Mouse (Mus musculus): Measurements from ENCODE around the gene Itga3. TPM values are rescaled to one million over a fixed set of nuclear protein-coding genes. Genes with fewer than 3 reads are reported as not detected.

The Itga3 gene
- polyA plus RNA-seq, 1 experiment = not detected

DNA sequence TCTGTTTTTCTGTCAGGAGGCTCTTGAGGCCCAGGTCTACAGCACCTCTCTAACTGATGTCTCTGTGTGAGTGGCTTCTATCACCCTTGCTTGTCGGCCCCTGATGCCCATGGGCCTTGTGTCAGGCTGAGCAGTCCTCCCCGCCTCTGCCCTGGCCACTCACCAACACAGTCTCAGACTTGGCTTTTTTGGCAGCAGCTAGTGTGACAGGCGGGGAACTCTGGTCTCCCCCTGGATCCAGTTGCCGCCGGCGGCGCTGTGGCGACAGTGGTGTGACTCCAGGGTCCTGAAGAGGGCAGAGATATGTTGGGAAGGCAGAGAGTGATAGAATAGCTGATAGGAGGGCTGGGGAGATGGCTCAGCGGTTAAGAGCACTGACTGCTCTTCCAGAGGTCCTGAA is 23.5 kb downstream of the Itga3 start:
- no peak for TF ChIP-seq GATA1 (IDR thresholded peaks at IDR 0.05; ENCODE audit: low read length)

- TF ChIP-seq GATA1 (IDR thresholded peaks at IDR 0.05; ENCODE audit: low read length) = no peak
Measured at GRCm38 (mm10) chr11:95046980-95047680, 29.5 kb downstream of the Itga3 start.

DNA sequence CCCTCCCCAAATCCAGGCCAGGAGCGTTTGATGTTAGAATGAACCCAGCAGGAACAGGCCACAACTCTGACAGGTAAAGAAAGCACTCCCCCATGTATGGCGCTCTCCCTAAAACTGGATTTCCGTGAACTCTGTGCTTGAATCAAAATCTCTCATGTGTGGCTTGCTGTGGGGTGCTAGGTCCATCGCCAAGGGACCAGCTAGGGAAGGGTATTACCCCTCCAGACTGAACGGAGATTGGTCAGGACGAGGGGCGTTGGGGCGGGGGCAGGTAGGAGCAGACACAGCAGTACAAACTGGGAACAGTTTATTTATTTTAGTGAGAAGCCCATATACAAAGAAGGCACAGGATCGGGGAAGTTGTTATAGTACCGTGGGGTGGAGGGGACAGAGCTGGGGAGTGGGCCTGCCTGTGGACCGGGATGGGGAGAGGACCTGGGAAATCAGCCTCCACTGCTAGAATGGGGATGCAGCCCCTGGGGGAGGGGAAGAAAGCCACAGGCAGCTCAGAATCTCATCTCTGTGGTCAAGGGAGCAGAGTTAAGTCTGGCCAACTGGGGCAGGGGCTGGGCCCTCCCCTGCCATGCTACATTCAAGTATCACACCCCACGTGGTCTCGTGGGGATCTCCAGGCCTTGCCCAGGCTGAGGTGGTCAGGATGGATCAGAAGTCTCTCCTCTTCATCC is 32.3 kb downstream of the Itga3 start:
- TF ChIP-seq GATA1 (IDR thresholded peaks at IDR 0.05; ENCODE audit: low read length) = no peak

DNA sequence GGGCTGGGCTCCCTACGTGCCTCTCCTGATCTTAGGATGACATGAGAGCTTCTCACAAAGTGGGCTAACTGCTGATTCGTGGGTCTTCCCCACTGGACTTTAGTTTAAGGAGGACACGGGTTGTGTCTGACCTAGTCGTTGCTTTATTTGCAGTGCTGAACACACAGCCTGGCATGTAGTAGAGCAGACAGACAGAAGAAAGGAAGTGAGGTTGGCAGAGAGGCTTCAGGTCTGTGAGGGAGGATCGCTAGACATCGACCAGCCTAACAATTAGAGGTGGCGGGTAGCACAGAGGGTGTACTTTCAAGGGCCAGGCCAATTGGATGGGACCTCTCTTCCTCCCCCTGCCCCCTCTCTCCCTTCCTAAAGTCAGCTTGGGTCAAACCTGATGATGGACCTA is 33.0 kb downstream of the Itga3 start:
- no peak for TF ChIP-seq GATA1 (IDR thresholded peaks at IDR 0.05; ENCODE audit: low read length)

GRCm38 (mm10) chr11:95043060-95043459 is 33.5 kb downstream of the Itga3 start:
- no peak for TF ChIP-seq GATA1 (IDR thresholded peaks at IDR 0.05; ENCODE audit: low read length)

- TF ChIP-seq GATA1 (IDR thresholded peaks at IDR 0.05; ENCODE audit: low read length) = no peak
Measured at GRCm38 (mm10) chr11:95042096-95042495, 34.5 kb downstream of the Itga3 start.

DNA sequence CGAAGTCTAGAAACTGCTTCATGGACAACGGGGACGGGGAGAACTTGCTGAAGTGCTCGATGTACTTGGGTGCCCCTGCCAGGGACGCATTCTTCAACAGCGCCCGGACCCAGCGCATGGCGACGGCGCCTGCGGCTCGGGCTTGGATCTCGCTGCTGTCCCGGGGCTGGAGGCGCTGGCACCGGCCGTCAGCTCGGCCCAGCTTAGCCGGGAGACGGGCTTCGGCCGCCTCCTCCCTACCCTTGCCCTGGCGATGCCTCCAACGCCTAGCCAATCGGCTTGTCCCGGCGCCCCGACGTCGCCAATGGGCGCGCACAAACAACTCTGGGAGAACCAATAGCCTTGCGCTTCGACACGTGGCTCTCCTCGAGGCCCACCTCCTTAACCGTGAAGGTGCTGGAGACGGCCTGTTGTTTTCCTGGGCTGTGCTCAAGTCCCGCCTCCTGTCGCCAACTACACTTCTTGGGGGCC is 35.4 kb downstream of the Itga3 start, which contains the start of gene Pdk2:
Gene Pdk2, minus strand, starts transcription at position 216 of the 471 bp plus-strand sequence.
- no peak for TF ChIP-seq GATA1 (IDR thresholded peaks at IDR 0.05; ENCODE audit: low read length)

- TF ChIP-seq GATA1 (IDR thresholded peaks at IDR 0.05; ENCODE audit: low read length) = no peak
Measured at GRCm38 (mm10) chr11:95040491-95041138, 36.0 kb downstream of the Itga3 start.

- no peak for TF ChIP-seq GATA1 (IDR thresholded peaks at IDR 0.05; ENCODE audit: low read length)
Measured at GRCm38 (mm10) chr11:95039766-95040165, 36.8 kb downstream of the Itga3 start.

- TF ChIP-seq GATA1 (IDR thresholded peaks at IDR 0.05; ENCODE audit: low read length) = no peak
Measured at GRCm38 (mm10) chr11:95038818-95039655, 37.6 kb downstream of the Itga3 start.

DNA sequence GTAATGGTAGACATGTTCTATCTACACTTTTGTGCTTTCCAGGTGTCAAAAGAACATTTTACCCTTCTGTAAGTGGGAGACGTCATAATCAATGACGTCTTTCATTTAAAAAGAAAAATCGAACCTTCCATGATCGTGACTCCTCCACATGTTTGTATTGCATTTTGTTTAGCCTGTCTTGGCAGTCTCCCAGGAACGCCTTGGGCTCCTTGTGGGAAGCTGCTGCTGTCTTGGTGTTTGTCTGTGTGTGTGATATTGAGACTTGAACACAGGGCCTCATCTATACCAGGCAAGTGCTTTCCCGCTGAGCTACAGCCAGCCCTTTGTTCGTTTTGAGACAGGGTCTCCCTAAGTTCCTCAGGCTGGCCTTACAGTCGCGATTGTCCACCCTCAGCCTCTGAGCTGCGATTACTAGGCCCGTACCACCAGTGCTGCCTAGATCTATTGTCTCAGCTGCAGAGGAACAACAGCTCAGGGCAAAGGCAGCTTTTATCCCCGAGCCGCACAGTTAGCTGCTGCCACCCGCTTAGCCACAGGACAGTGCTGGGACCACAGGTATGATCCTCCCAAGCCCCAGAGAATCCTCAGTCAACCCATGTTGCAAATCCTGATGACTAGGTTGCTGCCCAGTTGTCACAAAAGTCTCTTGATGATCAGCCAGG is 38.3 kb downstream of the Itga3 start:
- no peak for TF ChIP-seq GATA1 (IDR thresholded peaks at IDR 0.05; ENCODE audit: low read length)

GRCm38 (mm10) chr11:95037306-95037705 is 39.3 kb downstream of the Itga3 start:
- no peak for TF ChIP-seq GATA1 (IDR thresholded peaks at IDR 0.05; ENCODE audit: low read length)

- no peak for TF ChIP-seq GATA1 (IDR thresholded peaks at IDR 0.05; ENCODE audit: low read length)
Measured at GRCm38 (mm10) chr11:95036521-95036920, 40.1 kb downstream of the Itga3 start.

DNA sequence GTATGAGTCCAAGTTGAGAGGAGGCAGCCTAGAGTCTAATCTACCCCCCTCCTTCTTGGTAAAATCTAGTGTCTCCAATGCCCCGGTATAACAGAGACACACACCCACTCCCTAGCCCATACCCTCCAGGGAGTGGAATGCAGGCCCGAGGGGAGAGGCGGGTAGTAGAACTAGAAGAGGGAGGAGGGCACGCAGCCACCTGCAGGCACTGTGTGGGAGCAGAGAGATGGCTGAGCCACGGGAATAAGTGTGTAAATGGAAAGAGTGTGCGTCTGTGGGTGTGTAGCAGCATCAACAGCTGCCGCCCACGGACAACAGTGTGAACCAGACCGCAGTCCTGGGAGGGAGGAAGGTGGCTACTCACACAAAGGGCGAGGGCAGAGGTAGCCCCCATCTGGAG is 41.7 kb downstream of the Itga3 start:
- no peak for TF ChIP-seq GATA1 (IDR thresholded peaks at IDR 0.05; ENCODE audit: low read length)

DNA sequence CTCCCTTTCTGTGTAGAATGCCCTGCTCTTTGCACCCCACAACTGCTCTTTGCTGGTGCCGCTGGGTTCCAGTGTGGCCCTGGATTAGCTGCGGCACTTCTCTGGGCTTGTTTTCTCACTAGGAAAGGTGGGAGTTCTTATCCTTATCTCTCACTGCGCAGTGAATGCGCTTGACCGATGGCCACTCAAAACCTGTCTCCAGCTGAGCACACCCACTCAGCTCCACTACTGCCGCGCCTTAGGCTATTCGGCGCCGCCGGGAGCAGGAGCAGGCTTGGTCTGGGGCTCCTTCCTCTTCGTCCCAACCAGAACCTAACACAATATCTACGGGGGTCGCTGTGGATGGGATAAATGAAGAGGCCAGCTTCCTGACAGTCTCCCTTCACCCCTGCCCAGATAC is 43.0 kb downstream of the Itga3 start:
- no peak for TF ChIP-seq GATA1 (IDR thresholded peaks at IDR 0.05; ENCODE audit: low read length)
